Mouse (Mus musculus): Measurements from ENCODE around the gene Shank2. TPM values are rescaled to one million over a fixed set of nuclear protein-coding genes. Genes with fewer than 3 reads are reported as not detected.

The Shank2 gene
- total and polyA plus RNA-seq, 2 experiments from 2014 or later = 9.3 to 32.6 TPM

DNA sequence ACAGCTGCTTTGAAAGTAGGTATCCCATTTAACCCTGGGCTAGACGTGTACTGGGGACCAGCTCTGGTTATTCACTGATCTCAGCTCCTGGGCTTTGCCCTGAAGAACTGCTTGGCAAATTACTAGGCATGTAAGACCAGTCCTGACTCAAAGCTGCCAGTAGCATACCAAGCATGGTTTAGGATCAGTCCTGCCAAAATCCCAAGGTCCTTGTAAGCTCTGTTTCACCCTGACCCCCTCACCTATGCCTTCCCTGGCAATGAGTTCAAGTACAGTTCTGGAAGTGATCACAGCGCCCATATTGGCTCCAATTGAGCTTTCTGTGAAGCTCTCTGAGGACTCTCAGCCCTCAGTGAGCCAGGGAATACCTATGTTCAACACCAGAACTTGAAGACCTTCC is 136.7 kb downstream of the Shank2 start:
- DNase-seq (ENCODE audit: low spot score) (no peak), ATAC-seq (ENCODE audit: low FRiP score) (no peak)
- Histone ChIP-seq H3K36me3 (ENCODE audit: insufficient read depth, low read length) (no peaks in the 10 kb centered on the region), H3K9me3 (ENCODE audit: low read length) (no peaks in the 10 kb centered on the region), H3K4me1 (ENCODE audit: insufficient read depth, low read length) (no peaks in the 10 kb centered on the region; the same call in 1 of the 2 replicates), H3K9ac (replicated peaks; ENCODE audit: low read length, poor library complexity, severe bottlenecking) (no peak overlapping the region), H3K4me3 (ENCODE audit: low read depth, low read length) (no peak overlapping the region), H3K27ac (ENCODE audit: low read depth, low read length) (no peak overlapping the region), H3K27me3 (ENCODE audit: insufficient read depth, low read length) (no peaks in the 10 kb centered on the region), H3K4me2 (ENCODE audit: low read depth, low read length, poor library complexity, severe bottlenecking) (no peak overlapping the region)
- 60% methylated on average over 2 of the region's 2 CpGs for WGBS
- TF ChIP-seq CTCF (IDR thresholded peaks at IDR 0.05) = no peak

DNA sequence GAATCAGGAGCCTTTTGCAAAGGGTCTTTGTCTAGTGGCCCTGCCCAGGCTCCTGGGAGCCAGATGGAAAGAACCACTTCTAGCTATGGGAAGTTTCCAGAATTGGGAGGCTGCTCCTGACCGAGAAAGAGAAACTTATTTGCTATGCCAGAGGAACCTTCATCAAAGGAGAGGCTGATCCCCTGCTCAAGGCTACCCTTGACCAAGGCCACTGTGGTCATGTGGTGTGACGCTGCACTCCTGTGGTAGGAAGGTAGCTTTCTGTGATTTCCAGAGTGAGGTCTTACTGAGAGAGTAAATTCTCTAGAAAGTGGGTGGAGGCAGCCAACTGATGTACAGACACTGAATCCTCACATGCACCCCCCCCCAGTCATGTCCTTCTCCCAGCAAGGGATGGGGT is 138.0 kb downstream of the Shank2 start:
- whole genome bisulfite sequencing = 67% methylated on average over 2 of the region's 2 CpGs
- no peak overlapping the region for H3K4me2 ChIP-seq (ENCODE audit: low read depth, low read length, poor library complexity, severe bottlenecking)
- H3K27ac ChIP-seq (ENCODE audit: low read depth, low read length) = no peak overlapping the region
- H3K27me3 ChIP-seq (ENCODE audit: insufficient read depth, low read length) = no peaks in the 10 kb centered on the region
- no peak overlapping the region for H3K4me3 ChIP-seq (ENCODE audit: low read depth, low read length)
- H3K4me1 ChIP-seq (ENCODE audit: insufficient read depth, low read length) = no peaks in the 10 kb centered on the region; the same call in 1 of the 2 replicates
- H3K36me3 ChIP-seq (ENCODE audit: insufficient read depth, low read length) = no peaks in the 10 kb centered on the region
- H3K9ac ChIP-seq (replicated peaks; ENCODE audit: low read length, poor library complexity, severe bottlenecking) = no peak overlapping the region
- no peak for TF ChIP-seq CTCF (IDR thresholded peaks at IDR 0.05)
- no peak for DNase-seq (ENCODE audit: low spot score)
- H3K9me3 ChIP-seq (ENCODE audit: low read length) = no peaks in the 10 kb centered on the region
- no peak for ATAC-seq (ENCODE audit: low FRiP score)

DNA sequence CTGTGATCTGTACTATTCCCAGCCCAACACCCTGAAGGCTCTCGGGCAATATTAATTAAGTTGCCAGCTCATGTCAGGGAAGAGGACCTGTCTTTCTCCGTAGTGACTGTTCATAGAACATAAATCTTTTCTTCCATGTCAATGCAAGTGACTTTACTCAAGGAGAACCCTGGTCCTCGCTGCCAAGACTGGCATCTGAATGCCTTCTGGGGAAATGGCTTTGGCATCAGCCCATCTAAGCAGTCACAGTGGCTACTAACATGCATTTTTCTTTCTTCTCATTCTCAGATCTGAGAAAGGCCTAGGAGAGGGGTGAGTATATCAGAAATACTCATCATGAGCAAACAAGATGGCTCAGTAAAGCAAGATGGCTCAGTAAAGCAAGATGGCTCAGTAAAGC is 138.7 kb downstream of the Shank2 start:
- 60% methylated on average over 3 of the region's 3 CpGs for WGBS
- H3K9me3 ChIP-seq (ENCODE audit: low read length) = no peaks in the 10 kb centered on the region
- H3K27ac ChIP-seq (ENCODE audit: low read depth, low read length) = no peak overlapping the region
- no peaks in the 10 kb centered on the region for H3K27me3 ChIP-seq (ENCODE audit: insufficient read depth, low read length)
- no peak for TF ChIP-seq CTCF (IDR thresholded peaks at IDR 0.05)
- no peak for ATAC-seq (ENCODE audit: low FRiP score)
- H3K4me2 ChIP-seq (ENCODE audit: low read depth, low read length, poor library complexity, severe bottlenecking) = no peak overlapping the region
- H3K4me1 ChIP-seq (ENCODE audit: insufficient read depth, low read length) = no peaks in the 10 kb centered on the region
- peak; percentile 60 for DNase-seq (ENCODE audit: low spot score)
- no peak overlapping the region for H3K9ac ChIP-seq (replicated peaks; ENCODE audit: low read length, poor library complexity, severe bottlenecking)
- no peak overlapping the region for H3K4me3 ChIP-seq (ENCODE audit: low read depth, low read length)
- no peaks in the 10 kb centered on the region for H3K36me3 ChIP-seq (ENCODE audit: insufficient read depth, low read length)

DNA sequence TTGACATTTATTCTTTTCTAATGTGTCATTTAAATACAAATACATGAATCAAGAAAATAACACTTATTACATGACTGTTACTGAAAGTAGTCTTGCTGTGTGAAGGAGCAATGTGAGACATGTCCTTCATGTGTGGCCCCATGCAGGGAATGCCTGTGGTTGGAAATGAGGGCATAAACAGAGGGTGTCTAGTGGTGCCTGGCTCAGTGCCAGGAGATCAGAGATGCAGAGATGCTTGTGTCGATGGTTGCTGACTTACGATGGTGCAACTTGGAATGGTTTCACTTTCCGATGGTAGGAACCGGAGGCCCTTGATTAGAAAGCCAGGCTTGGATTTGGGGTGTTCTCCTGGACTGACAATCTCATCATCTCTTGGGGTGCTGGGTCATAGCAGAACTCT is 140.3 kb downstream of the Shank2 start:
- H3K4me1 ChIP-seq (ENCODE audit: insufficient read depth, low read length) = no peaks in the 10 kb centered on the region
- no peak overlapping the region for H3K4me3 ChIP-seq (ENCODE audit: low read depth, low read length)
- H3K9me3 ChIP-seq (ENCODE audit: low read length) = no peaks in the 10 kb centered on the region
- no peak for TF ChIP-seq CTCF (IDR thresholded peaks at IDR 0.05)
- H3K4me2 ChIP-seq (ENCODE audit: low read depth, low read length, poor library complexity, severe bottlenecking) = no peak overlapping the region
- ATAC-seq (ENCODE audit: low FRiP score) (no peak), DNase-seq (ENCODE audit: low spot score) (no peak)
- no peak overlapping the region for H3K9ac ChIP-seq (replicated peaks; ENCODE audit: low read length, poor library complexity, severe bottlenecking)
- no peaks in the 10 kb centered on the region for H3K27me3 ChIP-seq (ENCODE audit: insufficient read depth, low read length)
- 75% methylated on average over 4 of the region's 4 CpGs for WGBS
- no peaks in the 10 kb centered on the region for H3K36me3 ChIP-seq (ENCODE audit: insufficient read depth, low read length)
- no peak overlapping the region for H3K27ac ChIP-seq (ENCODE audit: low read depth, low read length)

DNA sequence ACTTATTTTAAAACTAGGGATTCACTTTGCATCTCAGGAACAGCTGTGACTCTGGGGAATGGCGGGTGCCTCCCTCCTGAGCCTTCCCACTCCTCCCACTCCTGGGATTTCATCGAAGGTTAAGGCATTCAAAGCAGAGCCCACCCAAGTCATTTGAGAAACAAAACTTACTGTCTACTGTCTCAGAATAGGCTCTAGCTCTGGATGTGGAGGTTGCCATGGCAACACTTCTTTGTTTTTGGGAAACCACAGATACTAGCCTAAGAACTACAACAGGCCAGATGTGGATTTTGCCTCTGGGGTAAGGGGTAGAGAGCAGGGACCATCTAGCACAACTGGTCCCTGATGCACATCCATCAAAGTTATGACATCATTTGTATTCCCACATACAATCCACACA is 142.2 kb downstream of the Shank2 start:
- no peaks in the 10 kb centered on the region for H3K27me3 ChIP-seq (ENCODE audit: insufficient read depth, low read length)
- 22% methylated on average over 2 of the region's 2 CpGs for WGBS

DNA sequence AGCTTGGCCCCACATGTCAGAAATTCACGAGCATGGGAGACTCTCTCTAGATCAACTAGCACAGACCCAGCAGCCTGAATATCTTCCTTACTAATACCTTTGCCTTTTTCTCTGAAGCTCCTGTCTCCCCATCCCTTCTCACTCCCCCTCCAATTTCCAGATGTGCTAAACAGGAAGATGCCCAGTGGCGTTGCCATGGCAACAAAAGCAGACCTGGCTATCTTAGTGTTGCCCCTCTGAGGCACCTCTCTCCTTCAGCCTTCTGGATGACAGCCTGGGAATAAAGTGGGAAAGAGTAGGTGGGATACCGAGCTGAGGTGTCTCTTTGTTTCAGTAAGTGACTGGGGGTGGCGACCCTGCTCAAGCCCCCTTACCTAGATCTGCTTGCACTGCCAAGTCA is 146.4 kb downstream of the Shank2 start:
- H3K9ac ChIP-seq (replicated peaks; ENCODE audit: low read length, poor library complexity, severe bottlenecking) = no peak overlapping the region
- no peak for TF ChIP-seq CTCF (IDR thresholded peaks at IDR 0.05)
- H3K4me1 ChIP-seq (ENCODE audit: insufficient read depth, low read length) = no peaks in the 10 kb centered on the region
- no peaks in the 10 kb centered on the region for H3K36me3 ChIP-seq (ENCODE audit: insufficient read depth, low read length)
- H3K4me3 ChIP-seq (ENCODE audit: low read depth, low read length) = no peak overlapping the region
- H3K27ac ChIP-seq (ENCODE audit: low read depth, low read length) = no peak overlapping the region
- H3K9me3 ChIP-seq (ENCODE audit: low read length) = no peaks in the 10 kb centered on the region
- no peak overlapping the region for H3K4me2 ChIP-seq (ENCODE audit: low read depth, low read length, poor library complexity, severe bottlenecking)
- peak; percentile 33 for DNase-seq (ENCODE audit: low spot score)
- ATAC-seq (ENCODE audit: low FRiP score) = no peak
- WGBS = 73% methylated on average over 4 of the region's 4 CpGs
- no peaks in the 10 kb centered on the region for H3K27me3 ChIP-seq (ENCODE audit: insufficient read depth, low read length)

More for the DNA sequence above, 142.2 kb downstream of the Shank2 start:
- no peaks in the 10 kb centered on the region for H3K9me3 ChIP-seq (ENCODE audit: low read length)
- no peaks in the 10 kb centered on the region for H3K36me3 ChIP-seq (ENCODE audit: insufficient read depth, low read length)
- H3K27ac ChIP-seq (ENCODE audit: low read depth, low read length) = peak overlapping the region; percentile 38; the same call in 1 of the 2 replicates
- ATAC-seq (ENCODE audit: low FRiP score) (0 out of 2 replicates have a peak, but pooled peaks have one; percentile 44), DNase-seq (ENCODE audit: low spot score) (peak; percentile 65)
- no peak overlapping the region for H3K4me3 ChIP-seq (ENCODE audit: low read depth, low read length)
- H3K9ac ChIP-seq (replicated peaks; ENCODE audit: low read length, poor library complexity, severe bottlenecking) = no peak overlapping the region
- no peaks in the 10 kb centered on the region for H3K4me1 ChIP-seq (ENCODE audit: insufficient read depth, low read length)
- no peak for TF ChIP-seq CTCF (IDR thresholded peaks at IDR 0.05)
- H3K4me2 ChIP-seq (ENCODE audit: low read depth, low read length, poor library complexity, severe bottlenecking) = no peak overlapping the region
